Mouse (Mus musculus) stomach, embryonic 16.5 days (tissue): ENCODE results near the gene Ppm1l. TPM values are rescaled to one million over a fixed set of nuclear protein-coding genes. Genes with fewer than 3 reads are reported as not detected.
A peak's percentile ranks its signal among the peaks of the same experiment; 100 is the strongest.

Experiments used
- ATAC-seq: fragments of 200-750 bp; cut with Nextera tagmentation; 2 replicates; pipeline ENCODE4 v1.8.0; 2017; ENCODE audit warnings: moderate number of reproducible peaks, moderate TSS enrichment; ENCODE audit not compliant: insufficient read depth, low FRiP score
- H3K27ac ChIP-seq: fragments of 300-500 bp; sonication (generic); 2 replicates; pipeline ENCODE4 v1.5.1; 2014; ENCODE audit warnings: low read length
- H3K27me3 ChIP-seq: fragments of 300-500 bp; sonication (generic); 2 replicates; pipeline ENCODE4 v1.6.1; 2014; ENCODE audit warnings: low read length, control low read depth, mixed read lengths; ENCODE audit not compliant: control insufficient read depth, insufficient read depth
- H3K36me3 ChIP-seq: fragments of 300-500 bp; sonication (generic); 2 replicates; pipeline ENCODE4 v1.6.1; 2014; ENCODE audit warnings: low read length; ENCODE audit not compliant: control insufficient read depth, insufficient read depth
- H3K4me1 ChIP-seq: fragments of 300-500 bp; sonication (generic); 2 replicates; pipeline ENCODE4 v1.6.1; 2014; ENCODE audit warnings: low read length, control low read depth, mixed read lengths; ENCODE audit not compliant: control insufficient read depth, insufficient read depth
- H3K4me2 ChIP-seq: fragments of 300-500 bp; sonication (generic); 2 replicates; pipeline ENCODE4 v1.6.1; 2014; ENCODE audit warnings: low read depth, low read length, mixed read lengths
- H3K4me3 ChIP-seq: fragments of 300-500 bp; sonication (generic); replicated peaks from 2 replicates; pipeline ENCODE4 v1.5.1; 2014; ENCODE audit warnings: mild to moderate bottlenecking, low read length
- H3K9ac ChIP-seq: fragments of 300-500 bp; sonication (generic); 2 replicates; pipeline ENCODE4 v1.6.1; 2014; ENCODE audit warnings: low read length
- H3K9me3 ChIP-seq: fragments of 300-500 bp; sonication (generic); replicated peaks from 2 replicates; pipeline ENCODE4 v1.6.1; 2016; ENCODE audit warnings: low read length, control low read depth; ENCODE audit not compliant: control insufficient read depth
- WGBS: fragments of 180-500 bp; shearing (Covaris S2); extraction: QIAGEN DNeasy Blood & Tissue Kit; methylation state at CpG from one replicate; pipeline ENCODE4 v1.1.7; 2014; 5-methylcytosine and 5-hydroxymethylcytosine counted together
- polyA plus RNA-seq: library from polyadenylated mRNA; unstranded; fragments of >200 nt; fragmentation: Nextera tagmentation; extraction: Ambion mirVana; gene quantifications from 2 replicates; pipeline ENCODE4 v1.2.1, GENCODE M21; 2015

Ppm1l gene
- polyA plus RNA-seq, 1 experiment from 2014 or later: 7.3 TPM

GRCm38 (mm10) chr3:69519789-69520558 is 203.3 kb downstream of the Ppm1l start:
- H3K4me1 ChIP-seq: peaks cover 17% of the 10 kb centered on the region
- H3K4me2 ChIP-seq: no peak overlapping the region
- no peak overlapping the region for H3K4me3 ChIP-seq
- WGBS: 74% methylated on average over 21 of the region's 21 CpGs
- no peaks in the 10 kb centered on the region for H3K27me3 ChIP-seq
- no peaks in the 10 kb centered on the region for H3K9me3 ChIP-seq
- ATAC-seq: peak; percentile 41; the same call in 1 of the 2 replicates
- H3K36me3 ChIP-seq: no peaks in the 10 kb centered on the region
- no peak overlapping the region for H3K9ac ChIP-seq
- H3K27ac ChIP-seq: 0 out of 2 replicates have a peak overlapping the region, but pooled peaks have one; percentile 22

- no peaks in the 10 kb centered on the region for H3K9me3 ChIP-seq
- no peak for ATAC-seq
- no peak overlapping the region for H3K4me2 ChIP-seq
- 82% methylated on average over 3 of the region's 3 CpGs for WGBS
- H3K9ac ChIP-seq: no peak overlapping the region
- no peak overlapping the region for H3K4me3 ChIP-seq
- no peak overlapping the region for H3K27ac ChIP-seq
- no peaks in the 10 kb centered on the region for H3K36me3 ChIP-seq
- H3K4me1 ChIP-seq: peaks cover 17% of the 10 kb centered on the region
- no peaks in the 10 kb centered on the region for H3K27me3 ChIP-seq
These were observed 205.6 kb downstream of the Ppm1l start for GRCm38 (mm10) chr3:69522270-69522669.

- Histone ChIP-seq H3K27me3 (no peaks in the 10 kb centered on the region), H3K4me1 (peaks cover 11% of the 10 kb centered on the region; the same call in 1 of the 2 replicates), H3K4me3 (no peak overlapping the region), H3K9me3 (no peaks in the 10 kb centered on the region), H3K4me2 (no peak overlapping the region), H3K27ac (no peak overlapping the region), H3K36me3 (no peaks in the 10 kb centered on the region), H3K9ac (no peak overlapping the region)
- ATAC-seq: no peak
- WGBS: 55% methylated on average over 8 of the region's 8 CpGs
These were observed 207.9 kb downstream of the Ppm1l start for GRCm38 (mm10) chr3:69524356-69525071.

- WGBS: 62% methylated on average over 8 of the region's 8 CpGs
- H3K4me2 ChIP-seq: no peak overlapping the region
- ATAC-seq: no peak
- H3K9ac ChIP-seq: no peak overlapping the region
- no peaks in the 10 kb centered on the region for H3K9me3 ChIP-seq
- no peaks in the 10 kb centered on the region for H3K27me3 ChIP-seq
- no peak overlapping the region for H3K4me3 ChIP-seq
- H3K36me3 ChIP-seq: no peaks in the 10 kb centered on the region
- H3K27ac ChIP-seq: no peak overlapping the region
- H3K4me1 ChIP-seq: peaks cover 6% of the 10 kb centered on the region; the same call in 1 of the 2 replicates
These were observed 208.4 kb downstream of the Ppm1l start for GRCm38 (mm10) chr3:69525072-69525529.

- Histone ChIP-seq H3K4me2 (no peak overlapping the region), H3K27me3 (no peaks in the 10 kb centered on the region), H3K4me1 (no peaks in the 10 kb centered on the region), H3K27ac (no peak overlapping the region), H3K4me3 (no peak overlapping the region), H3K9me3 (no peaks in the 10 kb centered on the region), H3K9ac (no peak overlapping the region), H3K36me3 (no peaks in the 10 kb centered on the region)
- 67% methylated on average over 1 of the region's 1 CpGs for WGBS
- ATAC-seq: no peak
These were observed 210.7 kb downstream of the Ppm1l start for GRCm38 (mm10) chr3:69527384-69527783.

GRCm38 (mm10) chr3:69529576-69529975 is 212.9 kb downstream of the Ppm1l start:
- H3K4me3 ChIP-seq: no peak overlapping the region
- 56% methylated on average over 7 of the region's 7 CpGs for WGBS
- no peaks in the 10 kb centered on the region for H3K36me3 ChIP-seq
- no peak overlapping the region for H3K9ac ChIP-seq
- H3K9me3 ChIP-seq: no peaks in the 10 kb centered on the region
- no peak for ATAC-seq
- no peak overlapping the region for H3K4me2 ChIP-seq
- H3K27me3 ChIP-seq: no peaks in the 10 kb centered on the region
- H3K4me1 ChIP-seq: no peaks in the 10 kb centered on the region
- no peak overlapping the region for H3K27ac ChIP-seq

- 88% methylated on average over 9 of the region's 9 CpGs for WGBS
- no peak overlapping the region for H3K4me3 ChIP-seq
- no peaks in the 10 kb centered on the region; the same call in none of the 2 replicates for H3K4me1 ChIP-seq
- H3K9me3 ChIP-seq: no peaks in the 10 kb centered on the region
- H3K9ac ChIP-seq: no peak overlapping the region
- no peaks in the 10 kb centered on the region for H3K36me3 ChIP-seq
- H3K27me3 ChIP-seq: no peaks in the 10 kb centered on the region
- no peak for ATAC-seq
- H3K4me2 ChIP-seq: no peak overlapping the region
- no peak overlapping the region for H3K27ac ChIP-seq
These were observed 214.8 kb downstream of the Ppm1l start for GRCm38 (mm10) chr3:69531511-69531910.

GRCm38 (mm10) chr3:69532687-69533086 is 216.0 kb downstream of the Ppm1l start:
- Histone ChIP-seq H3K4me3 (no peak overlapping the region), H3K4me2 (no peak overlapping the region), H3K9ac (no peak overlapping the region), H3K9me3 (no peaks in the 10 kb centered on the region), H3K27me3 (no peaks in the 10 kb centered on the region), H3K4me1 (no peaks in the 10 kb centered on the region; the same call in none of the 2 replicates), H3K36me3 (no peaks in the 10 kb centered on the region), H3K27ac (no peak overlapping the region; the same call in 1 of the 2 replicates)
- ATAC-seq: peak; percentile 86
- WGBS: 27% methylated on average over 4 of the region's 4 CpGs

- Histone ChIP-seq H3K36me3 (no peaks in the 10 kb centered on the region), H3K9me3 (no peaks in the 10 kb centered on the region), H3K27me3 (no peaks in the 10 kb centered on the region), H3K4me1 (no peaks in the 10 kb centered on the region; the same call in none of the 2 replicates), H3K9ac (no peak overlapping the region), H3K4me3 (no peak overlapping the region), H3K27ac (no peak overlapping the region), H3K4me2 (no peak overlapping the region)
- 88% methylated on average over 10 of the region's 10 CpGs for WGBS
- ATAC-seq: no peak
These were observed 218.8 kb downstream of the Ppm1l start for GRCm38 (mm10) chr3:69535486-69535885.
